Mouse (Mus musculus) layer of hippocampus, adult 18-20 months (tissue): ENCODE measurements around the gene 1700017B05Rik. TPM values are rescaled to one million over a fixed set of nuclear protein-coding genes. Genes with fewer than 3 reads are reported as not detected.
"Not testable (repeated sequence)": the region's sequence is repeated elsewhere in the genome, so short reads cannot be mapped to it uniquely, and the experiment has no call there.

Experiments used
- DNase-seq, 2 experiments: peaks; one replicate each; pipeline ENCODE4 v3.0.0; 2022; ENCODE audit warnings: low spot score in 2 of 2
- total RNA-seq, 2 experiments: library from RNA; stranded (reverse); gene quantifications; 2 replicates each; pipeline ENCODE4 v1.2.3; 2021

The 1700017B05Rik gene
- total RNA-seq, 2 experiments from 2014 or later = 30.6 to 32.1 TPM

- no peak for DNase-seq
Observed at GRCm38 (mm10) chr9:57248030-57248942, 14.1 kb downstream of the 1700017B05Rik start.

GRCm38 (mm10) chr9:57247201-57247671, 15.2 kb downstream of the 1700017B05Rik start:
- DNase-seq = no peak

GRCm38 (mm10) chr9:57246482-57246881, 15.9 kb downstream of the 1700017B05Rik start:
- DNase-seq = no peak

- DNase-seq = no peak
Observed at GRCm38 (mm10) chr9:57244106-57244685, 18.2 kb downstream of the 1700017B05Rik start.

GRCm38 (mm10) chr9:57242916-57243315, 19.5 kb downstream of the 1700017B05Rik start:
- DNase-seq = no peak

GRCm38 (mm10) chr9:57241111-57241510, 21.3 kb downstream of the 1700017B05Rik start:
- DNase-seq = no peak

GRCm38 (mm10) chr9:57238220-57238619, 24.2 kb downstream of the 1700017B05Rik start:
- DNase-seq = no peak

- DNase-seq = no peak
Observed at GRCm38 (mm10) chr9:57237705-57238104, 24.7 kb downstream of the 1700017B05Rik start.

- DNase-seq = no peak
Observed at GRCm38 (mm10) chr9:57236256-57236655, 26.2 kb downstream of the 1700017B05Rik start, which contains the start of gene Trcg1. TSS of gene Trcg1 (plus strand) at chr9:57236556.

GRCm38 (mm10) chr9:57233767-57234166, 28.6 kb downstream of the 1700017B05Rik start:
- no peak for DNase-seq

GRCm38 (mm10) chr9:57233142-57233541, 29.3 kb downstream of the 1700017B05Rik start:
- DNase-seq = no peak

- no peak for DNase-seq
Observed at GRCm38 (mm10) chr9:57232341-57232940, 30.0 kb downstream of the 1700017B05Rik start.

GRCm38 (mm10) chr9:57231536-57232255, 30.7 kb downstream of the 1700017B05Rik start:
- DNase-seq = no peak

- DNase-seq = no peak
Observed at GRCm38 (mm10) chr9:57230146-57230783, 32.1 kb downstream of the 1700017B05Rik start.

GRCm38 (mm10) chr9:57229726-57230125, 32.7 kb downstream of the 1700017B05Rik start:
- DNase-seq = no peak

GRCm38 (mm10) chr9:57228186-57228585, 34.2 kb downstream of the 1700017B05Rik start:
- no peak for DNase-seq

GRCm38 (mm10) chr9:57227203-57227602, 35.2 kb downstream of the 1700017B05Rik start:
- no peak for DNase-seq

GRCm38 (mm10) chr9:57226628-57227122, 35.7 kb downstream of the 1700017B05Rik start:
- not testable (repeated sequence) for DNase-seq

- DNase-seq = no peak
Observed at GRCm38 (mm10) chr9:57225780-57226627, 36.4 kb downstream of the 1700017B05Rik start.
